Mouse (Mus musculus): ENCODE data around the gene Masp1. TPM values are rescaled to one million over a fixed set of nuclear protein-coding genes. Genes with fewer than 3 reads are reported as not detected.

Gene Masp1
- total and polyA plus RNA-seq, 2 experiments from 2014 or later = 22.0 to 37.1 TPM

DNA sequence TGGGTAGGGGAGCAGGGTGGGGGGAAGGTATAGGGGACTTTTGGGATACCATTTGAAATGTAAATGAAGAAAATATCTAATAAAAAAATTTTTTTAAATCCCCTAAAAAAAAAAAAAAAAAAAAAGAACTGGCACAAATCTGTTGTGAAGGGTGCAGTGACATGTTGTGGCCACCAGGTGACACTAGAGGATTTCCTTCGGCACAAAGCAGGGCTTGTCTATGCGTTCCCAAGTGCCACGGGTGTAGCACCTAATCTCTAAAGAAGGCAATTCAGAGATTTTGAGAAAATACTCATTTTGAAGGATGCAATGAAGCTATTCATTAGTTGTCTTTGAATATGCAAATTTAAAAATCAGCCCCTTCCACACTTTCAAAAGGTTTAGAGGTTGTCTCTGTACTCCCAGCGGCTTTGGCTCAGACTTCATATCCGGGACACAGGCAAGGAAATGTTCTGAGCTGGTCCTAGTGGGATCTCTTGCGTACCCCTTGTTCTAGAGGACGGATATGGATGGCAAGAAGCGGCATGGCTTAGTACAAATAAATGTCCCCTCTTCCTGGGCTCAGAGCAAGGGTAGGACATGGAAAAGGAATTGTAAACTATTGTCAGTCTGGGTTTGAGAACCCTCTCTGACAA is 29.8 kb upstream of the Masp1 start:
- 36% methylated on average over 8 of the region's 8 CpGs for WGBS
- no peak overlapping the region for H3K27ac ChIP-seq (ENCODE audit: low read depth, low read length)
- no peaks in the 10 kb centered on the region for H3K36me3 ChIP-seq (ENCODE audit: insufficient read depth)
- H3K9ac ChIP-seq = no peak overlapping the region
- no peaks in the 10 kb centered on the region for H3K27me3 ChIP-seq (ENCODE audit: insufficient read depth, low read length)
- no peak overlapping the region for H3K4me2 ChIP-seq (ENCODE audit: low read depth)
- DNase-seq (peak; percentile 88), ATAC-seq (peak; percentile 85)
- H3K4me1 ChIP-seq (ENCODE audit: insufficient read depth) = no peaks in the 10 kb centered on the region
- no peaks in the 10 kb centered on the region for H3K9me3 ChIP-seq (ENCODE audit: low read length)
- TF ChIP-seq CTCF (IDR thresholded peaks at IDR 0.05; ENCODE audit: low read depth) = peak; percentile 92
- H3K4me3 ChIP-seq (ENCODE audit: low read depth, low read length) = no peak overlapping the region

GRCm38 (mm10) chr16:23547783-23548182 is 27.2 kb upstream of the Masp1 start:
- H3K4me3 ChIP-seq (ENCODE audit: low read depth, low read length) = no peak overlapping the region
- H3K9me3 ChIP-seq (ENCODE audit: low read length) = no peaks in the 10 kb centered on the region
- H3K27me3 ChIP-seq (ENCODE audit: insufficient read depth, low read length) = no peaks in the 10 kb centered on the region
- TF ChIP-seq CTCF (IDR thresholded peaks at IDR 0.05; ENCODE audit: low read depth) = no peak
- ATAC-seq = no peak
- WGBS = 93% methylated on average over 4 of the region's 4 CpGs
- H3K4me1 ChIP-seq (ENCODE audit: insufficient read depth) = no peaks in the 10 kb centered on the region
- H3K9ac ChIP-seq = no peak overlapping the region
- no peak overlapping the region for H3K4me2 ChIP-seq (ENCODE audit: low read depth)
- DNase-seq = no peak
- H3K27ac ChIP-seq (ENCODE audit: low read depth, low read length) = no peak overlapping the region
- no peaks in the 10 kb centered on the region for H3K36me3 ChIP-seq (ENCODE audit: insufficient read depth)

DNA sequence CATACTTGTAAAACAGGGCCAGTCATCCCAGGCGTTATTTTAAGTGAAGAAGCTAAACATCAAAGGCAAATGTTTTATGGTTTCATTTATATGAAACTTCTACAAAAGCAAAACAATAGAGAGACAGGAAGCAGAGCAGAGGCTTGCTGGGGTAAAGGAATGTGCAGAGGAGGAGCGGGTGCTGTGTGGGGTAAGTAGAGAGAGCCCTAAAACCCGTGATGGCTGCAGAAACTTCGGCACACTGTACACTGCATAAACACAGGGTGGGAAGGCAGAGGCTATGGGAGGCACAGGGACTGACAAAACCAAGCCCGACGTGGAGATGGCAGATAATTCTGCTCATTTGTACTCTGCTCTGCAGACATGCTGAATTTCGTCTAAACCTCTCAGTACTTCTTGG is 23.7 kb upstream of the Masp1 start:
- Histone ChIP-seq H3K36me3 (ENCODE audit: insufficient read depth) (no peaks in the 10 kb centered on the region), H3K9ac (no peak overlapping the region), H3K27ac (ENCODE audit: low read depth, low read length) (no peak overlapping the region), H3K4me1 (ENCODE audit: insufficient read depth) (no peaks in the 10 kb centered on the region), H3K27me3 (ENCODE audit: insufficient read depth, low read length) (no peaks in the 10 kb centered on the region), H3K4me3 (ENCODE audit: low read depth, low read length) (no peak overlapping the region), H3K4me2 (ENCODE audit: low read depth) (no peak overlapping the region), H3K9me3 (ENCODE audit: low read length) (no peaks in the 10 kb centered on the region)
- ATAC-seq = no peak
- TF ChIP-seq CTCF (IDR thresholded peaks at IDR 0.05; ENCODE audit: low read depth) = no peak
- no peak for DNase-seq
- WGBS = 70% methylated on average over 7 of the region's 7 CpGs

- DNase-seq = no peak
- H3K27me3 ChIP-seq (ENCODE audit: insufficient read depth, low read length) = no peaks in the 10 kb centered on the region
- no peak overlapping the region for H3K27ac ChIP-seq (ENCODE audit: low read depth, low read length)
- H3K9me3 ChIP-seq (ENCODE audit: low read length) = no peaks in the 10 kb centered on the region
- no peaks in the 10 kb centered on the region for H3K36me3 ChIP-seq (ENCODE audit: insufficient read depth)
- H3K4me2 ChIP-seq (ENCODE audit: low read depth) = no peak overlapping the region
- ATAC-seq = no peak
- H3K4me3 ChIP-seq (ENCODE audit: low read depth, low read length) = no peak overlapping the region
- no peak for TF ChIP-seq CTCF (IDR thresholded peaks at IDR 0.05; ENCODE audit: low read depth)
- 56% methylated on average over 4 of the region's 4 CpGs for WGBS
- H3K9ac ChIP-seq = no peak overlapping the region
- H3K4me1 ChIP-seq (ENCODE audit: insufficient read depth) = no peaks in the 10 kb centered on the region
These were observed 22.3 kb upstream of the Masp1 start for GRCm38 (mm10) chr16:23542866-23543265.

DNA sequence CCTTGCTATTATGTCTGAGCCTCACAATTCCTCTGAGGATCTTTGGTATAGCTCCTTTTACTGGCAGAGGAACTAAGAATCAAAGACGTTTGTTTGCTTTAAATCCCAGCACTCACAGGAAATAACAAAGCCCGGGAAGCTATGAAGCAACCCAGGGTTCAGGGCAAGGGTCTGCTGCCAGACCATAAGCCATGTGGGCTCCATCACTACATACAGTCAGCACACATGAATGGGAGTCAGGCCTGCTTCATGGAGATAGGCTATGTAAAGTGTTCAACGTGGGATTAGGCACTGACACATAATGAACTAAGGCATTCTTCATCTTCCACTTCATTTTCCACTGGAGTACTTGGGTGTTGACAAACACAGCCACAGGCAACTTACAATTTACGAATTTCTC is 20.4 kb upstream of the Masp1 start:
- Histone ChIP-seq H3K36me3 (ENCODE audit: insufficient read depth) (no peaks in the 10 kb centered on the region), H3K4me2 (ENCODE audit: low read depth) (no peak overlapping the region), H3K4me1 (ENCODE audit: insufficient read depth) (no peaks in the 10 kb centered on the region), H3K9me3 (ENCODE audit: low read length) (no peaks in the 10 kb centered on the region), H3K9ac (no peak overlapping the region), H3K27me3 (ENCODE audit: insufficient read depth, low read length) (no peaks in the 10 kb centered on the region), H3K27ac (ENCODE audit: low read depth, low read length) (no peak overlapping the region), H3K4me3 (ENCODE audit: low read depth, low read length) (no peak overlapping the region)
- DNase-seq (no peak), ATAC-seq (no peak)
- TF ChIP-seq CTCF (IDR thresholded peaks at IDR 0.05; ENCODE audit: low read depth) = no peak
- 65% methylated on average over 4 of the region's 4 CpGs for WGBS

DNA sequence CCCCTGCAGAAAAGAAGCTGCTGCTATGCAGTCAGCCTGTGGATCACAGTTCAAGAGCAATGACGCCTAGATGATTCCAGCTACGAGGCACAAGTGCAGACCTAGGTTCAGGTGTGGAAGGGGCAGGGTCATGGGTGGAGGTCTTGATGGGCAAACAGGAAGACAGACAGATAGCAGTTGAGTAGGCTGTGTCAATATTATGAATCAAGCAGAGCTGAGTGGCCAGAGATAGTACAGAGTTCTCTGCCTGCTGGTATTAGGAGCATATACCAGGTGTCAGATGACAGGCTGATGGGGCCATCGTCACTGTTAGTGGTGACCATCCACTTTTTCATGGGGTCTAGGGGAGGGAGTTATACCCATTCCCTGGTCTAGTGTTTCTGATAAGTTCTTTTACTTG is 13.1 kb upstream of the Masp1 start:
- Histone ChIP-seq H3K4me2 (ENCODE audit: low read depth) (no peak overlapping the region), H3K9ac (no peak overlapping the region), H3K4me3 (ENCODE audit: low read depth, low read length) (no peak overlapping the region), H3K36me3 (ENCODE audit: insufficient read depth) (no peaks in the 10 kb centered on the region), H3K27me3 (ENCODE audit: insufficient read depth, low read length) (no peaks in the 10 kb centered on the region), H3K9me3 (ENCODE audit: low read length) (no peaks in the 10 kb centered on the region), H3K4me1 (ENCODE audit: insufficient read depth) (no peaks in the 10 kb centered on the region), H3K27ac (ENCODE audit: low read depth, low read length) (no peak overlapping the region)
- WGBS = 88% methylated on average over 3 of the region's 3 CpGs
- ATAC-seq = no peak
- no peak for DNase-seq
- TF ChIP-seq CTCF (IDR thresholded peaks at IDR 0.05; ENCODE audit: low read depth) = no peak

DNA sequence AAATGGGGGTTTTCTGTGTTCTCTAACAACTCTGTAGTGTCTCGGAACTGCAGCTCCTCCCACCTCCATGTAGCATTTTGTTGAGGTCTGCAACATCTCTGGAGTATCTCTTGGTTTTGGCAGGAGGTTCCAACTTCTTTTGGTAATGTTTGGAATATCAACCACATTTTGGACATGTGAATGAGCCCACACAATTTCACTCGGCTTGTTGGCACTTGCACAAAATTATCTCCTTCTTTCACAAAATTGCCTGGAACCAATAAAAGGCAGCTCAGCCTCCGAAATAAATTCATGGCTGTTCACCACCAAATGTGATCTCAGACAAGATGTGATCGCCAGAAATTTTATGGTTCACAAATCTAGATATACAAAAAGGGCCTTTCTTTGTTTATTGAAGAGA is 8.6 kb upstream of the Masp1 start:
- no peaks in the 10 kb centered on the region for H3K36me3 ChIP-seq (ENCODE audit: insufficient read depth)
- 55% methylated on average over 4 of the region's 4 CpGs for WGBS
- no peak for DNase-seq

More for the DNA sequence above, 8.6 kb upstream of the Masp1 start:
- no peak overlapping the region for H3K4me2 ChIP-seq (ENCODE audit: low read depth)
- no peaks in the 10 kb centered on the region for H3K4me1 ChIP-seq (ENCODE audit: insufficient read depth)
- ATAC-seq = no peak
- no peak overlapping the region for H3K9ac ChIP-seq
- no peaks in the 10 kb centered on the region for H3K27me3 ChIP-seq (ENCODE audit: insufficient read depth, low read length)
- H3K4me3 ChIP-seq (ENCODE audit: low read depth, low read length) = no peak overlapping the region
- H3K9me3 ChIP-seq (ENCODE audit: low read length) = 0 out of 2 replicates have a peak, but pooled peaks cover 8% of the 10 kb centered on the region
- TF ChIP-seq CTCF (IDR thresholded peaks at IDR 0.05; ENCODE audit: low read depth) = no peak
- H3K27ac ChIP-seq (ENCODE audit: low read depth, low read length) = no peak overlapping the region
